Comparison of ENCODE assay signal across 13 mouse cellular contexts in the genomic region with DNA sequence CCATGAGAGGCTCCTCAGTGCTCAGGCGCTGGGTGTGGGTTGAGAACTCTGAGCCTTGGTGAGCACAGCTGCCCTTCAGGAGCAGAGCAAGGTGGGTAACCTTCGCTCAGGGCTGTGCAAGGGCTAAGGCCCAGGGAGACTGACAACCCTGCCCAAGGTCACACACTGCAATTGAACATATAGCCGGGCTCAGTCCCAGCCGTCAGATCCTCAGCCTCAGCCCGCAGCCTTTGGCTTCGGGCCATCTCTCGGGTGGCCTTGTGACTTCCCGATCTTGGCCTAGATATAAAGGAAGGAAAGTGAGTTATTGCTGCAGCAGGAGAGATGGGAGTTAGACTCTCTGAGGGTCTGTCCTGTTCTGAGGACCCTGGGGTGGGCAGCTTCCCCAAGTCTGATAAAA.
DNase-seq lines count a peak whose midpoint lies in the region; ATAC-seq lines count a peak whose summit lies in the region.
"Had no signal": no experiment of that assay in that cellular context is flagged by ENCODE, and none has a peak within 500 bp of the region (broad histone marks: within the 10 kb centered on the region; RNA-seq: fewer than 3 reads in every experiment).

No protein-coding gene starts in this region.

- DNase-seq in kidney, postnatal 10 days = peak; percentile 53
- peak; percentile 85 to 91 for DNase-seq in adrenal gland, adult (ENCODE audit: inconsistent age in 2 of 2, low spot score in 1 of 2)
- peak; percentile 86 for DNase-seq in adrenal gland, postnatal 10 days
- peak; percentile 60 to 64 for DNase-seq in cerebellum, postnatal 36 days
- no peak for DNase-seq in layer of hippocampus, postnatal 25 days (ENCODE audit: extremely low spot score in 1 of 2, low spot score in 1 of 2)
- DNase-seq in thymus, postnatal 36 days = no peak
- DNase-seq: right cerebral cortex, postnatal 4 days had no signal

- ATAC-seq in kidney, embryonic 16.5 days (ENCODE audit: low FRiP score, low TSS enrichment) = no peak
- ATAC-seq: forebrain, embryonic 16.5 days; Patski had no signal

- H3K36me3 ChIP-seq in kidney, embryonic 16.5 days (ENCODE audit: insufficient read depth, low read length) = no peaks in the 10 kb centered on the region
- H3K36me3 ChIP-seq: limb, embryonic 15.5 days had no signal

- H3K4me1 ChIP-seq in kidney, embryonic 16.5 days (ENCODE audit: insufficient read depth, low read length) = peaks cover 27% of the 10 kb centered on the region
- H3K4me1 ChIP-seq: limb, embryonic 15.5 days had no signal

- H3K4me3 ChIP-seq in kidney, embryonic 16.5 days (ENCODE audit: low read length) = no peak overlapping the region
- H3K4me3 ChIP-seq: limb, embryonic 15.5 days had no signal

- no peaks in the 10 kb centered on the region for H3K27me3 ChIP-seq in kidney, embryonic 16.5 days (ENCODE audit: insufficient read depth, low read length)
- H3K27me3 ChIP-seq: Patski had no signal

- no peak overlapping the region for H3K4me2 ChIP-seq in kidney, embryonic 16.5 days (replicated peaks; ENCODE audit: low read depth, low read length)
- H3K4me2 ChIP-seq: heart, embryonic 11.5 days; limb, embryonic 15.5 days had no signal

- no peaks in the 10 kb centered on the region for H3K9me3 ChIP-seq in kidney, embryonic 16.5 days (ENCODE audit: low read length)
- H3K9me3 ChIP-seq: limb, embryonic 15.5 days had no signal

- 51% methylated on average over 8 of the region's 8 CpGs for WGBS in kidney, embryonic 16.5 days

- no peak overlapping the region for H3K27ac ChIP-seq in kidney, embryonic 16.5 days (ENCODE audit: low read length)
- H3K27ac ChIP-seq: limb, embryonic 15.5 days; macrophage had no signal

- H3K9ac ChIP-seq in kidney, embryonic 16.5 days (replicated peaks; ENCODE audit: low read length) = no peak overlapping the region
- H3K9ac ChIP-seq: limb, embryonic 15.5 days had no signal

Comparison
In these comparisons a context has a peak if more than half of its experiments do, and no peak if none do; other contexts are left out.
1. DNase-seq: peak in kidney, postnatal 10 days (single experiment), adrenal gland, adult (2 of 2), adrenal gland, postnatal 10 days (single experiment) and cerebellum, postnatal 36 days (2 of 2); none in layer of hippocampus, postnatal 25 days (0 of 2) and thymus, postnatal 36 days (0 of 2).